ENCODE assay signal across 7 mouse cellular contexts in the genomic region with DNA sequence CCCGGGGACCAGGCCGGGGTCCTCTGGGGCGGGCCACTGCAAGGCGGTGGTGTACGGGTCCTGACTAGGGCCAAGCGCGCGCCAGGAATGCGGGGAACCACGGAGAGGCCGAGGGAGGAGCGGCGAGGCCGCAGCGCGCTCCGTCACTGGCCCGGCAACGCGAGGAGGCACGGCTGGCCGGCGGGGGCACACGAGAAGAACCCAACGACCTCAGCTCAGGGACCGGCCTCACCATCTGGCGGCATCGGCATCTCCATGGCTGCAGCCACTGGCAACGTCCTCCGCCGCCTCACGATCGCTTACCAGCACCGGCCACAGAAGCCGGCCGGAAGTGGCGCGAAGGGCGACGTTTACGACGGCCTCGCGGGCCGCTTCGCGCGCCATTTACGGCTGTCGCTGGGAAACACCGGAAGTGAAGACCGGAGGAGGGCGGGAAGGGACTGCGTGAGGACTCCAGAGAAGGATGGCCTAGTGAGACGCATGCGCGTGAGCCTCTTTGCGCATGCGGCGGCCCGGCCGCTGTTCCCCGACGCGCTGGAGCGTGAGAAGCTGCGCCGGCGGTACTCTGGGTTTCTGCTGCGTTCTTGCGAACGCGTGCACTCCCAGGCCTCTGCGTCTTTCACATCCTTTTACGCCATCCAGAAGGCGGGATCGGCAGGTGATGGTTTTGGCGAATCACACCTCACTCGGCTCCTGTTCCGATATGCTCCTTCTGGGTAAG. TPM values are rescaled to one million over a fixed set of nuclear protein-coding genes. Genes with fewer than 3 reads are reported as not detected.
DNase-seq lines count a peak whose midpoint lies in the region; ATAC-seq lines count a peak whose summit lies in the region.

A gene (minus strand): TSS at position 401 of the 721 bp plus-strand sequence.

- H3K27ac ChIP-seq in embryonic facial prominence, embryonic 12.5 days: peak within 1 kb of the TSS; percentile 89
- H3K27ac ChIP-seq in limb, embryonic 11.5 days (replicated peaks; ENCODE audit: low read depth, low read length): peak within 1 kb of the TSS; percentile 84
- H3K27ac ChIP-seq in midbrain, embryonic 14.5 days (replicated peaks; ENCODE audit: low read depth, low read length): peak within 1 kb of the TSS; percentile 87

- H3K27me3 ChIP-seq in embryonic facial prominence, embryonic 12.5 days: no peaks in the 10 kb centered on the region
- H3K27me3 ChIP-seq in limb, embryonic 11.5 days (ENCODE audit: control insufficient read depth, insufficient read depth, low read length): no peaks in the 10 kb centered on the region
- no peaks in the 10 kb centered on the region for H3K27me3 ChIP-seq in midbrain, embryonic 14.5 days (ENCODE audit: control insufficient read depth, insufficient read depth, low read length)

- peak within 1 kb of the TSS; percentile 90 for H3K4me3 ChIP-seq in embryonic facial prominence, embryonic 12.5 days
- peak within 1 kb of the TSS; percentile 63 for H3K4me3 ChIP-seq in limb, embryonic 11.5 days (ENCODE audit: low read depth, low read length)
- H3K4me3 ChIP-seq in midbrain, embryonic 14.5 days (replicated peaks; ENCODE audit: low read depth, low read length): peak within 1 kb of the TSS; percentile 89

- ATAC-seq in embryonic facial prominence, embryonic 12.5 days (ENCODE audit: insufficient number of reproducible peaks, insufficient read depth, low FRiP score, low TSS enrichment): peak; percentile 93
- ATAC-seq in limb, embryonic 11.5 days (ENCODE audit: insufficient number of reproducible peaks, low FRiP score, low TSS enrichment, low read depth): peak; percentile 92
- ATAC-seq in midbrain, embryonic 14.5 days (ENCODE audit: low FRiP score, low TSS enrichment): peak; percentile 97

- peak within 1 kb of the TSS; percentile 95 for H3K4me2 ChIP-seq in embryonic facial prominence, embryonic 12.5 days (replicated peaks)
- peak within 1 kb of the TSS; percentile 86 for H3K4me2 ChIP-seq in limb, embryonic 11.5 days (ENCODE audit: low read depth, severe bottlenecking)
- peak within 1 kb of the TSS; percentile 93 for H3K4me2 ChIP-seq in midbrain, embryonic 14.5 days (ENCODE audit: low read length)

- peak; percentile 95 for DNase-seq in adrenal gland, postnatal 25 days
- DNase-seq in heart, adult 11 months: peak; percentile 100
- DNase-seq in kidney, adult 18-20 months: peak; percentile 96
- DNase-seq in limb, embryonic 11.5 days (ENCODE audit: low spot score): peak; percentile 95
- peak; percentile 99 for DNase-seq in midbrain, embryonic 14.5 days
- peak; percentile 89 to 95 for DNase-seq in spleen, adult 18-20 months

- H3K9me3 ChIP-seq in embryonic facial prominence, embryonic 12.5 days: no peaks in the 10 kb centered on the region
- H3K9me3 ChIP-seq in limb, embryonic 11.5 days (ENCODE audit: control insufficient read depth, low read length): no peaks in the 10 kb centered on the region
- no peaks in the 10 kb centered on the region for H3K9me3 ChIP-seq in midbrain, embryonic 14.5 days (ENCODE audit: control insufficient read depth, low read length)

- peaks cover 32% of the 10 kb centered on the region for H3K36me3 ChIP-seq in embryonic facial prominence, embryonic 12.5 days
- peaks cover 23% of the 10 kb centered on the region for H3K36me3 ChIP-seq in limb, embryonic 11.5 days (ENCODE audit: control insufficient read depth, insufficient read depth, low read length)
- H3K36me3 ChIP-seq in midbrain, embryonic 14.5 days (ENCODE audit: control insufficient read depth, insufficient read depth, low read length): peaks cover 28% of the 10 kb centered on the region

- peak within 1 kb of the TSS; percentile 88 for H3K9ac ChIP-seq in embryonic facial prominence, embryonic 12.5 days
- H3K9ac ChIP-seq in limb, embryonic 11.5 days (ENCODE audit: low read length): peak within 1 kb of the TSS; percentile 77
- peak within 1 kb of the TSS; percentile 78 for H3K9ac ChIP-seq in midbrain, embryonic 14.5 days (replicated peaks; ENCODE audit: low read length)

- peaks cover 13% of the 10 kb centered on the region for H3K4me1 ChIP-seq in embryonic facial prominence, embryonic 12.5 days
- peaks cover 8% of the 10 kb centered on the region; the same call in 1 of the 2 replicates for H3K4me1 ChIP-seq in limb, embryonic 11.5 days (ENCODE audit: control insufficient read depth, insufficient read depth, low read length)
- H3K4me1 ChIP-seq in midbrain, embryonic 14.5 days (ENCODE audit: control insufficient read depth, insufficient read depth, low read length): peaks cover 14% of the 10 kb centered on the region

- under 1% methylated on average over 80 of the region's 80 CpGs for WGBS in embryonic facial prominence, embryonic 12.5 days
- WGBS in limb, embryonic 11.5 days: under 1% methylated on average over 78 of the region's 80 CpGs
- under 1% methylated on average over 80 of the region's 80 CpGs for WGBS in midbrain, embryonic 14.5 days

RNA-seq across cellular contexts. Expression of the gene that starts here (rescaled TPM):
- 59.1 and 76.4 TPM in 2 replicates for total RNA-seq in adrenal gland, postnatal 25 days (2021)
- polyA plus RNA-seq in embryonic facial prominence, embryonic 12.5 days (2016; fragmentation: Nextera tagmentation; extraction: Ambion mirVana): 64.4 and 66.5 TPM in 2 replicates
- polyA plus RNA-seq in limb, embryonic 11.5 days (2014; fragmentation: Nextera tagmentation; extraction: Ambion mirVana): 75.7 and 91.6 TPM in 2 replicates
- 41.5 and 54.3 TPM in 2 replicates for polyA plus RNA-seq in midbrain, embryonic 14.5 days (2014; fragmentation: Nextera tagmentation; extraction: Ambion mirVana)

Comparison
In these comparisons a context has a peak if more than half of its experiments do, and no peak if none do; other contexts are left out.
1. Peak in every context shown above with its lines: DNase-seq, ATAC-seq, H3K4me3 ChIP-seq and H3K27ac ChIP-seq.